Mouse (Mus musculus) heart, embryonic 14.5 days (tissue): ENCODE measurements around the gene Cdkal1. TPM values are rescaled to one million over a fixed set of nuclear protein-coding genes. Genes with fewer than 3 reads are reported as not detected.

Experiments used
- ATAC-seq: fragments of 200-750 bp; cut with Nextera tagmentation; 2 replicates; pipeline ENCODE4 v1.8.0; 2017; ENCODE audit warnings: low read depth, moderate TSS enrichment; ENCODE audit not compliant: insufficient number of reproducible peaks, insufficient read depth, low FRiP score
- H3K27ac ChIP-seq, 2 experiments: fragments of 200-500 bp in 1 of 2; fragments of 300-500 bp in 1 of 2; sonication (generic) in 1 of 2; replicated peaks in 1 of 2; 2 replicates each; pipeline ENCODE4 v1.5.1; 2012 to 2014; ENCODE audit warnings: low read depth in 2 of 2, low read length in 2 of 2, control low read depth in 1 of 2, mild to moderate bottlenecking in 1 of 2, mixed read lengths in 1 of 2; ENCODE audit not compliant: control insufficient read depth in 1 of 2, insufficient read depth in 1 of 2
- H3K27me3 ChIP-seq: fragments of 300-500 bp; sonication (generic); 2 replicates; pipeline ENCODE4 v1.6.1; 2014; ENCODE audit warnings: mild to moderate bottlenecking, low read length, control low read depth; ENCODE audit not compliant: control insufficient read depth, insufficient read depth
- H3K36me3 ChIP-seq: fragments of 300-500 bp; sonication (generic); 2 replicates; pipeline ENCODE4 v1.6.1; 2014; ENCODE audit warnings: mild to moderate bottlenecking, control low read depth, low read length, mixed read lengths; ENCODE audit not compliant: control insufficient read depth, insufficient read depth
- H3K4me1 ChIP-seq, 2 experiments: fragments of 200-500 bp in 1 of 2; fragments of 300-500 bp in 1 of 2; sonication (generic) in 1 of 2; 2 replicates each; pipeline ENCODE4 v1.6.1; 2012 to 2014; ENCODE audit warnings: low read length in 2 of 2, control low read depth in 1 of 2, mixed read lengths in 1 of 2; ENCODE audit not compliant: control insufficient read depth in 2 of 2, insufficient read depth in 2 of 2
- H3K4me2 ChIP-seq: fragments of 300-500 bp; sonication (generic); 2 replicates; pipeline ENCODE4 v1.6.1; 2014; ENCODE audit warnings: mild to moderate bottlenecking, low read length
- H3K4me3 ChIP-seq, 2 experiments: fragments of 200-500 bp in 1 of 2; fragments of 300-500 bp in 1 of 2; sonication (generic) in 1 of 2; 2 replicates each; pipeline ENCODE4 v1.5.1; 2012 to 2014; ENCODE audit warnings: low read length in 2 of 2, mild to moderate bottlenecking in 2 of 2, control low read depth in 1 of 2, low read depth in 1 of 2, moderate library complexity in 1 of 2; ENCODE audit not compliant: control insufficient read depth in 1 of 2, insufficient read depth in 1 of 2
- H3K9ac ChIP-seq: fragments of 300-500 bp; sonication (generic); 2 replicates; pipeline ENCODE4 v1.6.1; 2014; ENCODE audit warnings: mild to moderate bottlenecking, low read length
- H3K9me3 ChIP-seq: fragments of 300-500 bp; sonication (generic); 2 replicates; pipeline ENCODE4 v1.6.1; 2016; ENCODE audit warnings: low read length, control low read depth; ENCODE audit not compliant: control insufficient read depth
- WGBS: fragments of 180-500 bp; shearing (Covaris S2); extraction: QIAGEN DNeasy Blood & Tissue Kit; methylation state at CpG from one replicate; pipeline ENCODE4 v1.1.7; 2014; 5-methylcytosine and 5-hydroxymethylcytosine counted together
- polyA plus RNA-seq: library from polyadenylated mRNA; unstranded; fragments of >200 nt; fragmentation: Nextera tagmentation; extraction: Ambion mirVana; gene quantifications from 2 replicates; pipeline ENCODE4 v1.2.1, GENCODE M21; 2014

The Cdkal1 gene
- polyA plus RNA-seq, 1 experiment from 2014 or later, result 28.3 TPM

DNA sequence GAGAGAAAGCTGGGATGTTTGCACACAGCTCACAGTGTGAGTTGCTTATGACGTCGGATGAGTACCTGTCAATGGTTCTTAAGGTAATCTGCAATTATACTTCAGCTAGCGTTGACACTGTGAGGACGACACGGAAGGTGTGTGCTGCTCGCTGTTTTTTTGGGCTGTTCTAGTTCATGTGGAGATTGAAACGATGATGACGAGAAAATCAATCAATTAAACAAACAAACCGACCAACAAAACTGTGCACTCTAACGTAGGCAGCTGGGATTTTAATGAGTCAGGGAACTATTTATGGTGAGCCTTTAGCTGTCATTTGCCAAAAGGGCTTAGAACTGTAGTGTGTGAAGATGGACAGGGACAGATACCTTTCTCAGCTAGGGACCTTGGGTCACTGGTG, 494.6 kb downstream of the Cdkal1 start:
- no peak overlapping the region for H3K4me3 ChIP-seq
- H3K27me3 ChIP-seq, result no peaks in the 10 kb centered on the region
- no peak overlapping the region for H3K27ac ChIP-seq
- no peak overlapping the region for H3K9ac ChIP-seq
- no peaks in the 10 kb centered on the region for H3K36me3 ChIP-seq
- WGBS, result 70% methylated on average over 10 of the region's 10 CpGs
- H3K9me3 ChIP-seq, result no peaks in the 10 kb centered on the region
- H3K4me1 ChIP-seq, result peaks cover 19% of the 10 kb centered on the region in 2 experiments
- ATAC-seq, result no peak
- H3K4me2 ChIP-seq, result no peak overlapping the region

DNA sequence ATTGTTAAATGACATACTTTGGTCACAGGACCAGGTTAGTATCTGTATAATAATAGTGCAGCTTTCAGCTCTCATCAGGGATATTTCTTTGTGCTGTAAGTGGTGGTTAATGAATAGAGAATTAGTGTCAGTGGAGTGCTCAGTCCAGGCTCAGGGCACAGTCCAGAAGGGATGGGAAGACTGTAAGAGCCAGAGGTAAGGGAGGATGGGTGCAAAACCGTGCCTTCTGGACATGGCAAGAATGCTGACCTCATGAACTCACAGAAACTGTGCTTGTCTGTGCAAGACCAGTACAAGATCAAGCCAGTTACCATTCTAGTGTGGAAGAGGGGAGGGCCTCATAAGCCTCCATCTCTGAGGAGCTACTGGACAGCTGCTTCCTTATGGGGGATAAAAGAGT, 496.1 kb downstream of the Cdkal1 start:
- Histone ChIP-seq H3K9ac (no peak overlapping the region), H3K36me3 (no peaks in the 10 kb centered on the region), H3K27ac (no peak overlapping the region), H3K4me2 (no peak overlapping the region), H3K9me3 (no peaks in the 10 kb centered on the region), H3K27me3 (no peaks in the 10 kb centered on the region), H3K4me1 (peaks cover 15 to 26% of the 10 kb centered on the region in 2 experiments), H3K4me3 (no peak overlapping the region)
- WGBS, result 91% methylated on average over 1 of the region's 1 CpGs
- no peak for ATAC-seq

DNA sequence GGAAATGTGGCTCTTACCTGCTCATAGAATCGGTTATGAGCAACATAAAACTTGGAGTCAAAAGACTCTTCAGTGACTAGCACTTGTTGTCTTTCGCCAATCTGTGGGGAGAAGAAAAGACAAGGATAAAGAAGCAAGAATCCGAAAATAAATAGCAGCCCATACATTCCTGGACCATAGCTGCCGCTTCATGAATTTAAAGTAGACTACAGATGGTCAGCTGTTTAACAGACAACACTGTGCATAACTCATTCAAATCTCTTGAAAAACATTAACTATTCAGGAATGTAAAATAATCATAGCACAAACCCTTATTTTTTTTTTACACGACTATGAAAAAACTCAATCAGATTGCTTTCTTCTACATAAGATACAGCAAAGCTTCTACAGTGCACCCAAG, 498.0 kb downstream of the Cdkal1 start:
- Histone ChIP-seq H3K9ac (no peak overlapping the region), H3K4me1 (peaks cover 14 to 24% of the 10 kb centered on the region in 2 experiments), H3K27ac (no peak overlapping the region), H3K9me3 (no peaks in the 10 kb centered on the region), H3K4me3 (no peak overlapping the region), H3K27me3 (no peaks in the 10 kb centered on the region), H3K4me2 (no peak overlapping the region), H3K36me3 (no peaks in the 10 kb centered on the region)
- WGBS, result 84% methylated on average over 5 of the region's 5 CpGs
- no peak for ATAC-seq

DNA sequence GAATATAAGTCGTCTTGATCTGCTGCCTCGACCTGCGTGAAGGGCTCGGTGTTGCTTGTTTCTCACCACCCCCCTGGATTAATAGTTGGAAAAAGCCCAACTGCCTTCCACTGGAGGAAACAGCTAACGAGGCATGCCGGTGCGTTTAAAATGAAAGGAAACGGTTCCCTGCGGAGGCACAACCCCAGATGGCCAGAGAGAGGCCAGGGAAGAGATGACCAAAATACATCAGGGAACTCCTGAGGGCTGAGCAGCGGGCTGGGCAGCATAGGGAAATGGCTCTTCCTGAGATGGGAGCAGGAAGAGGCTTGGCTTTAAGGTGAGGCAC, 499.4 kb downstream of the Cdkal1 start:
- H3K4me3 ChIP-seq, result no peak overlapping the region
- peak overlapping the region; percentile 25; the same call in 1 of the 2 replicates for H3K9ac ChIP-seq
- peaks cover 12 to 29% of the 10 kb centered on the region in 2 experiments for H3K4me1 ChIP-seq
- WGBS, result 37% methylated on average over 10 of the region's 10 CpGs
- ATAC-seq, result no peak
- no peaks in the 10 kb centered on the region for H3K27me3 ChIP-seq
- peak overlapping the region; percentile 14; the same call in 1 of the 2 replicates for H3K4me2 ChIP-seq
- no peaks in the 10 kb centered on the region for H3K36me3 ChIP-seq
- H3K27ac ChIP-seq, result no peak overlapping the region
- H3K9me3 ChIP-seq, result no peaks in the 10 kb centered on the region

DNA sequence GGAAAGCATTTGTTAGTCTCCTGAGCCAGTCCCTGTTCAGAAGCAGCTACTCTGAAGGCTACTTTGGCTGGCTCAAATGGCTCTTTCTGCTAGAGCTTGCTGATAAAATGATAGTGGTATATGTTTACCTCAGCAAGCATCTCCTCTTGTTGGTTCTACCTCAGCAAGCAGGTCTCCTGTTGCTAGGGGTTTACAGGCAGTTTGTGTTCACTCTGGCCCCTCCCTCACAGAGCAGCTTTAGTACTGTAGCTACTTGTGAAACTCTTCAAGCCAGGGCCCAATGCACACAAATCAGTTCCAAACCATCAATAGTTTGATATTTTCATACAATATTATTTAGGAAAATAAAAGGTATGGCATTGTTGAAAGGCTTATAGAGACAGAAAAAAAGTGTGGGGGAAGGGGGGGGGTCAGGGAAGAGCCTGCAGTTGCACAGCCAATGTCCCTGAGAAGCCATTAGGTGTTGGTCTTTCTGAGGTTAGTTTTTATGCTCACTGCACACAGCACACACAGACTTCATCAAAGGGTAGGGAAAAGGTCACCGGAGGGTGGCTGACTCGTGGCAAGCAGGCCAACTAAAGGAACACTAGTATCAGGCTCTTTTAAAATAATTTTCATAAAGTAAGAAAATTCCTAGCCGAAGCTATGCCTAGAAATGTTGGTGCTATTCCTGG, 499.9 kb downstream of the Cdkal1 start:
- H3K27me3 ChIP-seq, result no peaks in the 10 kb centered on the region
- no peak overlapping the region for H3K4me3 ChIP-seq
- no peak overlapping the region for H3K27ac ChIP-seq
- peaks cover 12 to 29% of the 10 kb centered on the region in 2 experiments for H3K4me1 ChIP-seq
- no peak for ATAC-seq
- 71% methylated on average over 3 of the region's 3 CpGs for WGBS
- H3K9ac ChIP-seq, result peak overlapping the region; percentile 25; the same call in 1 of the 2 replicates
- H3K4me2 ChIP-seq, result peak overlapping the region; percentile 14; the same call in 1 of the 2 replicates
- H3K36me3 ChIP-seq, result no peaks in the 10 kb centered on the region
- no peaks in the 10 kb centered on the region for H3K9me3 ChIP-seq

DNA sequence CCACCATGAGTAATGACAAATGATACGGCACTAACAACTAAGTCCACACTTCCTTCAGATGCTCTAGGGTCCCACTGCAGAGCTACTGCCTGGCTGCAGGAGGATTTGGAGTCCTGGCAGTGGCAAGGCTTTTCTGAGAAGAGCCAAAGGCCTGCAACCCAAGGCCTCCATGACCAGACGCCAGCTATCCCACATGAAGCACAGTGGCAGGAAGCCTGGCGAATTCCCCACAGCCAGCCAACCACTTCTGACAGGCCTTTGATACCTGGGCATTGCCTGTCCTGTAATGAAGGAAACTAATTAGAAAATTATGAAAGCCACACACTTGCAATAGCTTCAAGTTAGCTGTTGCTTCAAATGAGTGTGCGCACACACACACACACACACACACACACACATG, 500.5 kb downstream of the Cdkal1 start:
- H3K9me3 ChIP-seq, result no peaks in the 10 kb centered on the region
- WGBS, result 89% methylated on average over 4 of the region's 4 CpGs
- no peak overlapping the region for H3K4me2 ChIP-seq
- no peaks in the 10 kb centered on the region for H3K36me3 ChIP-seq
- H3K9ac ChIP-seq, result no peak overlapping the region
- peaks cover 12 to 29% of the 10 kb centered on the region in 2 experiments for H3K4me1 ChIP-seq
- no peak overlapping the region for H3K4me3 ChIP-seq
- no peaks in the 10 kb centered on the region for H3K27me3 ChIP-seq
- no peak for ATAC-seq
- no peak overlapping the region for H3K27ac ChIP-seq

DNA sequence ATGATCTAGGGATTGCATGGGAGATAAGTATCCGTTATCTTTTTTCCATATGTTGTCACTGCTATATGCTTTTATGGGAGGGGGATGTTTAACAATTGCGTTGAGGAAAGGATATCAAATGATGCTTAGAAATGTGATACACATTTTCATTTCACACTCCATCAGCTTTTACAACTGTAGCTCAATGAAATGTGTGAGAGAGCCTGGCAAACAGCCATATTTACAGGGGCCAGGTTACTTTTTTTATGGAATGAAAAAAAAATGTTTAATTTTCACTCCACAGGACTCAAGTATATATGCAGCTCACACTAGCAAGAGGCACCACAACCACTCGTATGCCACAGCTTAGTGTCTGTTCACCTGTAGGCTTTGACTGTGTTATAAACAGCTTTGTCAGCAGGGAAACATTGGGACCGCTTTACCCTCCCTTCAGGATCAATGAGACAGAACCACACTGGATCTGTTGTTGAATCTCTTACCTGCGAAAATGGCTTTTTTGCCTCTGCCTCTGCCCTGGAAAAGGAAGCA, 501.5 kb downstream of the Cdkal1 start:
- Histone ChIP-seq H3K4me2 (no peak overlapping the region), H3K4me3 (no peak overlapping the region), H3K9ac (no peak overlapping the region), H3K27me3 (no peaks in the 10 kb centered on the region), H3K4me1 (peaks cover 12 to 29% of the 10 kb centered on the region in 2 experiments), H3K36me3 (no peaks in the 10 kb centered on the region), H3K9me3 (no peaks in the 10 kb centered on the region), H3K27ac (no peak overlapping the region)
- ATAC-seq, result no peak
- WGBS, result 91% methylated on average over 5 of the region's 5 CpGs
